Mouse (Mus musculus) megakaryocyte-erythroid progenitor cell, adult 5-6 weeks (primary cell): ENCODE data around the gene Zmynd15. TPM values are rescaled to one million over a fixed set of nuclear protein-coding genes. Genes with fewer than 3 reads are reported as not detected.
"Not testable (repeated sequence)": the region's sequence is repeated elsewhere in the genome, so short reads cannot be mapped to it uniquely, and the experiment has no call there.

Experiments used
- ATAC-seq: replicated peaks from 2 replicates; pipeline ENCODE4 v1.8.0; 2016; ENCODE audit warnings: mild to moderate bottlenecking, inconsistent platforms; ENCODE audit not compliant: severe bottlenecking, poor library complexity, low FRiP score, low TSS enrichment
- total RNA-seq, 2 experiments: library from RNA; stranded (forward) in 1 of 2; stranded (reverse) in 1 of 2; fragments of 200-1000, 215-1000 nt in 1 of 2; fragments of >200 nt in 1 of 2; fragmentation: Nextera tagmentation in 1 of 2; gene quantifications; 2 replicates each; pipeline ENCODE4 v1.2.3; 2014 to 2017

The Zmynd15 gene
- total RNA-seq, 2 experiments from 2014 or later, result 0.94 TPM; not detected in 1

DNA sequence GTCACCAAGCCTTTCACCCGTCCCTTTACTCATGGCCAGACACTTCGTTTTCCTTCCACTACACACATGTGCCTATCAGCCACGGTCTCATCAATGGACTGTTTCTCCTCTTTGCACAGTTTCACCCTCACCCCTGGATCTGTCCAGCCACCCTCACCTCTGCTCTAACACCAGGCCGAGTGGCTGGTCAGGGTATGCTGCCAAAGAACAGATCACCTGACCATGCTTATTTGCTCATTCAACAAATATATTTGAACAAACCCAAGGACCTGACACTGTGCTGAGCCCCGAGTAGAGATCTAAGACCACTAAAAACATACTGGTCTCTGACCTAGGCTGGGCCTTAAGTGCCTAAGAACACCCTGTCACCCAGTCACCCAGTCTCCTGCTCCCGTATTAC, 14.6 kb upstream of the Zmynd15 start:
- no peak for ATAC-seq

DNA sequence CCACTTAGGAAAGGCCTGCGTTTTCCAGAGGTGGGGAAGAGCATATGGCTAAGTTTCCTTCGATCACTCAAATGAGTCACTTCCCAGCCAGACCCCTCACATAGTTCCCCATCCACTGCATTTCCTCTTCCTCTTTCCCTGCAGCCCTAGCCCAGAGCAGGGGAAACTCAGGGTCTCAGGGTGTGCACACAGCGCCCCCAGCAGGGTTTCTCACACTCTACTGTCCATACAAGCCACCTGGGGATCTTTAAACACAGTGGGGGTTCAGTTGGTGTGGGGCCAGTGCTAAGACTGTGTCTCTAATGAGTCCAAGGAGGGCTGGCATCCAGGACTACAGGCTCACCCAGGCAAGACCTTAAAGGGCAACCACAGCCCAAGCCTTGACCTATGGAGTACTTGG, 12.5 kb upstream of the Zmynd15 start:
- ATAC-seq, result no peak

GRCm38 (mm10) chr11:70447373-70447772, 11.9 kb upstream of the Zmynd15 start:
- ATAC-seq, result no peak

- no peak for ATAC-seq
Observed at GRCm38 (mm10) chr11:70450926-70451325, 8.3 kb upstream of the Zmynd15 start.

GRCm38 (mm10) chr11:70451797-70452498, 7.3 kb upstream of the Zmynd15 start, which contains the start of gene Med11:
Gene Med11 (plus strand): TSS chr11:70451919.
- ATAC-seq, result peak; percentile 97

GRCm38 (mm10) chr11:70453261-70454044, 5.8 kb upstream of the Zmynd15 start:
- ATAC-seq, result no peak

DNA sequence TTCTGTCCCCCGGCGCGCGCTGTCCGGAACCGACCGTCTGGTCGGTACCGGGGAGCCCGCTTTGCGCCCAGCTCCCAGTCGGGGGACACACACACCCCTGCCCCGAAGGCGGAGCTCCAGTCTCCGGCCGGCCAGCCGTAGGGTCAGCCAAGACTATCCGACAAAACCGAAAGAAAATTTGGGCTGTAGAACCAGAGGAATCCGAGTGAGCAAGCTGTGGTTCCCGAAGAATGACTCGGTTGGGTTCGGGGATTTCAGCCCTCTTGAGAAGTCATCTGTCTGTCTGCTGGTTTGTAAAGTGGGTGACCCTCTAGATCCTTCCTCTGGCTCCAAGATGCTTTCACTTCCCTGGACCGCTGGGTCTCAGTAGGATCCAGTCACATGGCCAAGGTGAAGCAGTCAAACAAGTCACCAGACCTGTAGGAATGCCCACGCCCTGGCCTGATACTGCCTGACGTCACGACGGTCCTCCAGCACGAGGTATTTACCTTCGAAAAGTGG, 418 bp downstream of the Zmynd15 start, which contains the start of gene Cxcl16:
Cxcl16 (minus strand) TSS at position 384 of the 501 bp plus-strand sequence.
- ATAC-seq, result peak; percentile 46; the same call in 1 of the 2 replicates

- no peak for ATAC-seq
Observed at GRCm38 (mm10) chr11:70463970-70464369, 4.7 kb downstream of the Zmynd15 start.

DNA sequence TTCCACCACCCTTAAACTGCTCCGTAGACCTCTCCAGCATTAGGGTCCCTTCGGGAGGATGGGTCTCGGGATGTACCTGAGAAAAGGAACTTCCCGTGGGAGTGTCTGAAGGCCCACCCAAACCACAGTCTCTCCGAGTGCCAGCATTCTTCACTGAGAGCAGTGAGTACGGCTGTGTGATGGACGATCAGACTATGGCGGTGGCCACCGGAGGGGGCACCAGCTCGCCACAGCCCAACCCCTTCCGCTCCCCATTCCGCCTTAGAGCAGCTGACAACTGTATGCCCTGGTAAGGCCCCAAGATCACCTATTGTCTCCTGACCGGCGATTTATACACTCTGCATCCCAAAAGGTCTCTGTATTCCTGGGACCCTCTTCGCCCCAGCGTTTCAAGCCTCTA, 6.0 kb downstream of the Zmynd15 start:
- no peak for ATAC-seq

GRCm38 (mm10) chr11:70465824-70466223, 6.6 kb downstream of the Zmynd15 start:
- ATAC-seq, result no peak

GRCm38 (mm10) chr11:70467902-70468619, 8.8 kb downstream of the Zmynd15 start:
- no peak for ATAC-seq

DNA sequence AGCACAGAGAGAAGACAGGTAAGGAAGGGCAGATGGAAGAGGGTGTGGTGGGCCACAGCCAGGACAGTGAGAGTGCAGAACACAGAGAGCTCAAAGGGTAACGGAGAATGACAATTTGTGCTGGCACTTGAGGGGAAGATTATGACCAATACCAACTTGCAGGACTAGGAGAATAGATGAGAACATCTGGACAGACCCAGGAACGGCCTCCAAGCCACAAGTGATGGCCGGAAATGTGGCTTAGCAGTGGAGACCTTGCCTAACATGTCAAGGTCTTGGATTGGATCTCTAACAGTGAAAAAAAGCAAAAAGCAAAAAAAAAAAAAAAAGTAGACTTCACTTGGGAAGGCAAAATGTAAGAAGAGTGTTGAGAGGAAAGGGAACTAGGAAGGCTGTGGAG, 10.5 kb downstream of the Zmynd15 start:
- no peak for ATAC-seq

DNA sequence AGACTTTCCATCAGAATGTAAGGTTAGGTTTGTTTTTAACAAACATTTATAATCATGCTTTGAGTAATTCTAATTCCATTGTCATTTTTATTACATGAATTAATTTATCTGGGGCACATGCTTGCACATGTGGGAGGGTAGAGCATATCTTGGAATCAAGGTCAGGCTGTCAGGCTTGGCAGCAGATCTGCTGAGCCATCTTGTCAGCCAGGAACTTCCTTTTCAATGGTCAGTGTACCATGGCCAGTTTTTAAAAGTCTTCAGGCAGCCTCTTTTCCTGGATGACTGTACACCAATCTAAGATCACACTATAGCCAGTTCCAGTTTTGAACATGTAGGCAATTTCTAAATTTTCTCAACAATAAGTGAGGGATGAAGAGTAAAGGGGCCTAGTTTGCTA, 13.5 kb downstream of the Zmynd15 start:
- no peak for ATAC-seq

DNA sequence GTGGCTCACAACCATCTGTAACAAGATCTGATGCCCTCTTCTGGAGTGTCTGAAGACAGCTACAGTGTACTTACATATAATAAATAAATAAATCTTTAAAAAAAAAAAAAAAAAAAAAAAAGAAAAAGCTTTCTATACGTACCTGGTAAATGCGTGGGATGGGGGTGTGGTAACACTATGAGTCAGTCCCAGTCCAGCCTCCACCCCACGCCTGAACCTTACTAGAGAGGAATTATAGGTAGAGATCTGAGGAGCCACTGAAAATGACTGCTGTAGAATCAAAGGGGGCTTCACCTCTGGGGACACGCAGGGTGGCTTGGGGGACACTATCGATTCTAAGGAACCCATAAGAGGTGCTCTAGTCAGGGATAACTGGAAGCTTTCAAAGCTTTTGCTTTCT, 14.1 kb downstream of the Zmynd15 start:
- ATAC-seq, result not testable (repeated sequence)

DNA sequence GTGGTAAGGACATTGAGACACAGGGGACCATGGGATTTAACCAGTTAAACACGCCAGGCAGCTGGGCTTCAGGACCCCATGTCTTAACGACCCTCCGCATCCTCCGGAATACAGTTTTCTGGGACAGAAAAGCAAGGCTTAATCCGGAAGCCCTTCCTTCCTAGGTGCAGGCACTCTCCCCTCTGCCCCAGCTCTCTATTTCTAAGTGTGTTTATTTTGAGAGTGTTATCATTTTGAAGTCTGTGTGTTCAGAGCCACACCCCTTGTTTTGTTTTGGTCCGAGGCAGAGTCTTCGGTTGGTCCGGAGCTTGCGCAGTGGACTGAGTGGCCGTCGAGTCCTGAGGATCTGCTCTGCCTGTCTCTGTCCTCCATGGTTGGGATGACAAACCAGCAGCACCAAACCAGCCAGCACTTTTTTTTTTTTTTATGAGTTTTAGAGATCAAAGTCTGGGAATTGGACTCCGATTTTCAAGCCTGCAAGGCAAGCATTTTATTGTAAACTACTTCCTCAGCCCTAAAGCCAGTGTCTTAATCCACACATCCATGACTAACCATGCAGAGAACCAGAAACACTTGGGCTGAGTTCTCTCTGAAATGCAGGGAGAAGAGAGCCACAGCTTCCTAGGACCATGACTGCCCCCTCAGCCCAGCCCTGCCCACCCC, 15.8 kb downstream of the Zmynd15 start:
- no peak for ATAC-seq

DNA sequence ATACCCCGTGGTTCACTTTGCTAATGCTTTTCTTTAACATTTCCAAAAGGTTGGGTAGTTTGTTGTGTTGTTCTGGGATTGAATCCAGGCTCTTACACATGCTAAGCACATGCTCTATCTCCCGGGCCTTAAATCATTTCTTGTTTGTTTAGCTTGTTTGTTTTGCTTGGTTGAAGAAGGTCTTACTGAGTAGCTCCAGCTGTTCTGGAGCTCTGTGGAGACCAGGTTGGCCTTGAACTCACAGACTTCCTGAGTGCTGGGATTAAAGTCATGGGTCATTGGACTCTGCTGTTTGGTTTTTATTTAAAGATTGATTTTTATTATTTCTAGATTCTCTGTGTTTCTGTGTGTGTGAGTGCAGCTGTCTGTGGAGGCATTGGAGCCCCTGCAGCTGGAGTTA, 26.3 kb downstream of the Zmynd15 start:
- no peak for ATAC-seq

DNA sequence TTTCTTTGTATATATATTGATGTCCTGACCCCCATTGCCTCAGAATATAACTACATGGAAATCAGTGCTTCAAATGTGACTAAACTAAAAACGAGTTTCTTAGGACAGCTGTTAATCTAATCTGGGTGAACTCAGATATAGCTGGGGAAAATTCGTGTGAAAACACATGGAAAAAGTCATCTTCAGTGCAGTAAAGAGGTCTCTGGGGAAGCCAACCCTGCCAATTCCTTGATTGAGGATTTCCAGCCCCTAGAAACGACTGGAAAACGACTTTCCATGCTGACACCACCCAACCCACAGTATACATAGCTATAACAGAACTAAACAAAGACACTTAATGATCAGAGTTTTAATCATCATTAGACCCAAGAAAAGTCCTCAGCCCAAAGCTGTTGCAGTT, 28.6 kb downstream of the Zmynd15 start:
- no peak for ATAC-seq

DNA sequence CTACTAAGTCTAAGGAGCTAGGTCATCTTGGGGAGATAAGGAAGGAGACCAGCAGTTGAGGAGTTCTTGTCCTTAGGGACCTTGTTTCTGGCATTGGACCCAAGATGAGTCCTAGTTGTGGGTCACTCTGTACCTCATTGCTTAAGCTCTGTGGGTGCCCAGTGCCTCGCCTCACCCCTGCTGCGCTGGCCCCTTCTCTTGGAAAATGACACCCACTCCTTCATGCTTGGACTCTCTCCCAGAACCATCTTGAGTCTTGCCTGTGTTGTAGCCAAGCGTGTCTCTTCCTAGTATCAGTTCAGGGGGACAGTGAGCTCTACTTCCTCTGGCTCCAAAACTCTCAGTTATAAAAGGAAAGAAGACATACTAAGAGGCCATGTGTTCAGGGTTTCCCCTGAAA, 29.9 kb downstream of the Zmynd15 start:
- ATAC-seq, result no peak

GRCm38 (mm10) chr11:70489684-70490083, 30.5 kb downstream of the Zmynd15 start:
- ATAC-seq, result no peak
